In genomic region chr17:30242647-30243046, GRCm38 (mm10) we compare ENCODE assay signal across 18 mouse cellular contexts.
DNase-seq lines count a peak whose midpoint lies in the region; ATAC-seq lines count a peak whose summit lies in the region.
"Had no signal": no experiment of that assay in that cellular context is flagged by ENCODE, and none has a peak within 500 bp of the region (broad histone marks: within the 10 kb centered on the region; RNA-seq: fewer than 3 reads in every experiment).

No protein-coding gene starts in this region.

- H3K4me1 ChIP-seq in forebrain, embryonic 10.5 days, result peaks cover 47% of the 10 kb centered on the region
- peaks cover 59% of the 10 kb centered on the region for H3K4me1 ChIP-seq in forebrain, embryonic 15.5 days
- peaks cover 61% of the 10 kb centered on the region for H3K4me1 ChIP-seq in hindbrain, embryonic 12.5 days
- H3K4me1 ChIP-seq in hindbrain, embryonic 16.5 days (ENCODE audit: control insufficient read depth, insufficient read depth, low read depth, low read length), result peaks cover 36% of the 10 kb centered on the region
- peaks cover 57% of the 10 kb centered on the region for H3K4me1 ChIP-seq in midbrain, embryonic 13.5 days (replicated peaks)
- H3K4me1 ChIP-seq in midbrain, embryonic 11.5 days (ENCODE audit: control insufficient read depth, insufficient read depth, low read length), result peaks cover 9% of the 10 kb centered on the region

- no peak for ATAC-seq in forebrain, embryonic 15.5 days (replicated peaks)
- no peak for ATAC-seq in hindbrain, embryonic 12.5 days (ENCODE audit: low FRiP score)
- ATAC-seq in hindbrain, embryonic 16.5 days, result no peak
- no peak for ATAC-seq in midbrain, embryonic 13.5 days
- ATAC-seq in midbrain, embryonic 11.5 days (ENCODE audit: low FRiP score), result no peak
- ATAC-seq: activated CD4-positive, CD25-positive, alpha-beta regulatory T cell, adult 4 months; intestine, embryonic 16.5 days; Patski had no signal

- no peak overlapping the region for H3K4me3 ChIP-seq in forebrain, embryonic 10.5 days
- no peak overlapping the region for H3K4me3 ChIP-seq in forebrain, embryonic 15.5 days
- H3K4me3 ChIP-seq in hindbrain, embryonic 12.5 days, result no peak overlapping the region
- no peak overlapping the region for H3K4me3 ChIP-seq in hindbrain, embryonic 16.5 days (ENCODE audit: low read length)
- H3K4me3 ChIP-seq in midbrain, embryonic 13.5 days (replicated peaks), result no peak overlapping the region
- no peak overlapping the region for H3K4me3 ChIP-seq in midbrain, embryonic 11.5 days (ENCODE audit: low read depth, low read length)
- H3K4me3 ChIP-seq: embryonic facial prominence, embryonic 12.5 days; forebrain, embryonic 12.5 days had no signal

- WGBS in forebrain, embryonic 10.5 days, result 92% methylated on average over 4 of the region's 4 CpGs
- WGBS in forebrain, embryonic 15.5 days, result 89% methylated on average over 4 of the region's 4 CpGs
- WGBS in hindbrain, embryonic 12.5 days, result 93% methylated on average over 4 of the region's 4 CpGs
- WGBS in hindbrain, embryonic 16.5 days, result 78% methylated on average over 4 of the region's 4 CpGs
- 93% methylated on average over 4 of the region's 4 CpGs for WGBS in midbrain, embryonic 13.5 days
- 92% methylated on average over 4 of the region's 4 CpGs for WGBS in midbrain, embryonic 11.5 days

- no peaks in the 10 kb centered on the region for H3K27me3 ChIP-seq in forebrain, embryonic 10.5 days (ENCODE audit: poor library complexity, severe bottlenecking)
- H3K27me3 ChIP-seq in forebrain, embryonic 15.5 days, result no peaks in the 10 kb centered on the region
- H3K27me3 ChIP-seq in hindbrain, embryonic 12.5 days, result no peaks in the 10 kb centered on the region
- H3K27me3 ChIP-seq in hindbrain, embryonic 16.5 days (replicated peaks; ENCODE audit: control insufficient read depth, insufficient read depth, low read length), result no peaks in the 10 kb centered on the region
- no peaks in the 10 kb centered on the region for H3K27me3 ChIP-seq in midbrain, embryonic 13.5 days
- H3K27me3 ChIP-seq in midbrain, embryonic 11.5 days (ENCODE audit: control insufficient read depth, insufficient read depth, low read length), result no peaks in the 10 kb centered on the region
- H3K27me3 ChIP-seq: CH12.LX; embryonic facial prominence, embryonic 12.5 days; forebrain, embryonic 12.5 days; Patski had no signal

- no peaks in the 10 kb centered on the region for H3K9me3 ChIP-seq in forebrain, embryonic 10.5 days
- no peaks in the 10 kb centered on the region for H3K9me3 ChIP-seq in forebrain, embryonic 15.5 days
- H3K9me3 ChIP-seq in hindbrain, embryonic 12.5 days (replicated peaks), result no peaks in the 10 kb centered on the region
- no peaks in the 10 kb centered on the region for H3K9me3 ChIP-seq in hindbrain, embryonic 16.5 days (ENCODE audit: control insufficient read depth, low read length)
- no peaks in the 10 kb centered on the region for H3K9me3 ChIP-seq in midbrain, embryonic 13.5 days
- no peaks in the 10 kb centered on the region for H3K9me3 ChIP-seq in midbrain, embryonic 11.5 days (ENCODE audit: control insufficient read depth, low read length)
- H3K9me3 ChIP-seq: embryonic facial prominence, embryonic 12.5 days; forebrain, embryonic 12.5 days had no signal

- no peak overlapping the region for H3K9ac ChIP-seq in forebrain, embryonic 15.5 days (replicated peaks)
- H3K9ac ChIP-seq in hindbrain, embryonic 12.5 days, result no peak overlapping the region
- no peak overlapping the region for H3K9ac ChIP-seq in hindbrain, embryonic 16.5 days (ENCODE audit: low read depth, low read length)
- no peak overlapping the region for H3K9ac ChIP-seq in midbrain, embryonic 13.5 days (replicated peaks)
- no peak overlapping the region for H3K9ac ChIP-seq in midbrain, embryonic 11.5 days (ENCODE audit: low read length)
- H3K9ac ChIP-seq: embryonic facial prominence, embryonic 12.5 days; forebrain, embryonic 12.5 days; forebrain, postnatal 0 days had no signal

- H3K27ac ChIP-seq in forebrain, embryonic 10.5 days, result peak overlapping the region; percentile 25; the same call in 1 of the 2 replicates
- no peak overlapping the region for H3K27ac ChIP-seq in forebrain, embryonic 15.5 days (replicated peaks)
- H3K27ac ChIP-seq in hindbrain, embryonic 12.5 days, result 0 out of 2 replicates have a peak overlapping the region, but pooled peaks have one; percentile 35
- H3K27ac ChIP-seq in hindbrain, embryonic 16.5 days (ENCODE audit: low read depth, low read length), result no peak overlapping the region
- 0 out of 2 replicates have a peak overlapping the region, but pooled peaks have one; percentile 32 for H3K27ac ChIP-seq in midbrain, embryonic 13.5 days
- H3K27ac ChIP-seq in midbrain, embryonic 11.5 days (ENCODE audit: low read depth, low read length), result no peak overlapping the region
- H3K27ac ChIP-seq: embryonic facial prominence, embryonic 12.5 days; forebrain, embryonic 12.5 days had no signal

- H3K36me3 ChIP-seq in forebrain, embryonic 10.5 days (replicated peaks), result no peaks in the 10 kb centered on the region
- no peaks in the 10 kb centered on the region for H3K36me3 ChIP-seq in forebrain, embryonic 15.5 days
- no peaks in the 10 kb centered on the region for H3K36me3 ChIP-seq in hindbrain, embryonic 12.5 days
- H3K36me3 ChIP-seq in hindbrain, embryonic 16.5 days (ENCODE audit: control insufficient read depth, insufficient read depth, low read length), result no peaks in the 10 kb centered on the region
- no peaks in the 10 kb centered on the region for H3K36me3 ChIP-seq in midbrain, embryonic 13.5 days
- H3K36me3 ChIP-seq in midbrain, embryonic 11.5 days (ENCODE audit: control insufficient read depth, insufficient read depth, low read length), result no peaks in the 10 kb centered on the region
- H3K36me3 ChIP-seq: embryonic facial prominence, embryonic 12.5 days; forebrain, embryonic 12.5 days had no signal

- no peak overlapping the region for H3K4me2 ChIP-seq in forebrain, embryonic 15.5 days (replicated peaks)
- no peak overlapping the region for H3K4me2 ChIP-seq in hindbrain, embryonic 12.5 days (replicated peaks)
- H3K4me2 ChIP-seq in hindbrain, embryonic 16.5 days (ENCODE audit: low read length), result no peak overlapping the region
- H3K4me2 ChIP-seq in midbrain, embryonic 13.5 days (replicated peaks), result no peak overlapping the region
- no peak overlapping the region for H3K4me2 ChIP-seq in midbrain, embryonic 11.5 days
- H3K4me2 ChIP-seq: embryonic facial prominence, embryonic 12.5 days; forebrain, embryonic 12.5 days had no signal

- DNase-seq in forebrain, embryonic 10.5 days (ENCODE audit: extremely low spot score, low spot score), result no peak
- no peak for DNase-seq in midbrain, embryonic 11.5 days (ENCODE audit: low spot score, missing footprints)
- DNase-seq: adrenal gland, postnatal 14 days; cerebellum, postnatal 25 days; forebrain, postnatal 0 days; gastrocnemius, postnatal 36 days; heart, adult 11 months; heart, postnatal 14 days had no signal

Comparison
In these comparisons a context has a peak if more than half of its experiments do, and no peak if none do; other contexts are left out.
1. H3K27ac ChIP-seq: peak in forebrain, embryonic 10.5 days (single experiment), hindbrain, embryonic 12.5 days (single experiment) and midbrain, embryonic 13.5 days (single experiment); none in forebrain, embryonic 15.5 days (single experiment), hindbrain, embryonic 16.5 days (single experiment) and midbrain, embryonic 11.5 days (single experiment).